Mouse (Mus musculus) heart, embryonic 12.5 days (tissue): ENCODE results near the gene Preb. TPM values are rescaled to one million over a fixed set of nuclear protein-coding genes. Genes with fewer than 3 reads are reported as not detected.

Experiments used
- ATAC-seq: fragments of 200-750 bp; cut with Nextera tagmentation; 2 replicates; pipeline ENCODE4 v1.8.0; 2017; ENCODE audit warnings: moderate TSS enrichment, moderate library complexity; ENCODE audit not compliant: insufficient number of reproducible peaks, low FRiP score
- H3K27ac ChIP-seq: fragments of 300-500 bp; sonication (generic); 2 replicates; pipeline ENCODE4 v1.5.1; 2016; ENCODE audit warnings: mild to moderate bottlenecking, moderate library complexity; ENCODE audit not compliant: poor library complexity, severe bottlenecking
- H3K27me3 ChIP-seq: fragments of 300-500 bp; sonication (generic); replicated peaks from 2 replicates; pipeline ENCODE4 v1.6.1; 2016; ENCODE audit warnings: mild to moderate bottlenecking, moderate library complexity
- H3K36me3 ChIP-seq: fragments of 300-500 bp; sonication (generic); 2 replicates; pipeline ENCODE4 v1.6.1; 2016; ENCODE audit warnings: mild to moderate bottlenecking, moderate library complexity
- H3K4me1 ChIP-seq: fragments of 300-500 bp; sonication (generic); replicated peaks from 2 replicates; pipeline ENCODE4 v1.6.1; 2016; ENCODE audit warnings: mild to moderate bottlenecking
- H3K4me2 ChIP-seq: fragments of 300-500 bp; sonication (generic); 2 replicates; pipeline ENCODE4 v1.6.1; 2016; ENCODE audit warnings: mild to moderate bottlenecking, moderate library complexity
- H3K4me3 ChIP-seq: fragments of 300-500 bp; sonication (generic); 2 replicates; pipeline ENCODE4 v1.5.1; 2016; ENCODE audit warnings: mild to moderate bottlenecking
- H3K9ac ChIP-seq: fragments of 300-500 bp; sonication (generic); 2 replicates; pipeline ENCODE4 v1.6.1; 2016; ENCODE audit warnings: mild to moderate bottlenecking, moderate library complexity
- H3K9me3 ChIP-seq: fragments of 300-500 bp; sonication (generic); replicated peaks from 2 replicates; pipeline ENCODE4 v1.6.1; 2016; ENCODE audit warnings: mild to moderate bottlenecking, moderate library complexity
- WGBS: fragments of 180-500 bp; shearing (Covaris S2); methylation state at CpG from one replicate; pipeline ENCODE4 v1.1.7; 2016; 5-methylcytosine and 5-hydroxymethylcytosine counted together
- polyA plus RNA-seq: library from polyadenylated mRNA; unstranded; fragments of >200 nt; fragmentation: Nextera tagmentation; extraction: Ambion mirVana; gene quantifications from 2 replicates; pipeline ENCODE4 v1.2.1, GENCODE M21; 2016

The Preb gene
- polyA plus RNA-seq, 1 experiment from 2014 or later, result 86.0 TPM

DNA sequence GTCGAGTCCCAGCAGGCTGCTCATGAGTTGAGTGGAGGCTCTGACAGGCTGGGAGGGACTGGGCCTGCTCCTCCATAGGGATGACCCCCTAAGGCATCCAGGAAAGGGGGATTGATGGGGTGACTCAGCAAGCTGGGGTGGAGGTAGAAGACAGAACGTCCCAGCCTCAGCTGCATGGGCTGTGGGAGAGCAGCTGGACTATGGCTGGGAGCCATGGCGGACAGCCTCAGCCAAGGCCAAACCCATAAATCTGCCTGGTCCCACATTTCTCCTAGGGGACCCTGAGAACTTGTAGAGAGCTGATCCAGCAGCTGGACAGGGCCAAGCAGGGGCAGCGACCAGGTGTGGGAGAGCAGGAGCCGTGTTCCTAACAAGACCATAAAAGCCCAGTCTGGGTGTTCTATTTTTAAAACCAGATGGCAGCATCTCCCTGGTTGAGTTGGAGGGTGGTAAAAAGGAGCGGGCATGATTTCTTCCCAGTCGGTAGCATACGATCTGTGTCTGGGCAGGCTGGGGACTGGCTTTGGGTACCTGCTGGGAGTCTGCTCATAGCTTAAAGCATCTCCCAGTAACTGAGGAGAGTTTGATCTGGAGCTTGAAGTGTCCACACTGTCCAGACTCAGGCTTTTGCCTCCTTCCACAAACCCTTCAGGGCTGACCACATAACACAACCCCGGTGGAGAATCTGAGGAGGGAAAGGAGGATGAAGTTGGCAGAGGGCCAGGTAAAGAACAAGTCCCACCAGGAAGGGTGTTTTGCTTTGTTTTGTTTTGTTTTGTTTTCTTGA lies 14.9 kb upstream of the Preb start:
- Histone ChIP-seq H3K4me3 (no peak overlapping the region), H3K27ac (no peak overlapping the region), H3K4me1 (peaks cover 8% of the 10 kb centered on the region), H3K9ac (no peak overlapping the region), H3K4me2 (no peak overlapping the region), H3K36me3 (no peaks in the 10 kb centered on the region), H3K9me3 (no peaks in the 10 kb centered on the region), H3K27me3 (0 out of 2 replicates have a peak, but pooled peaks cover 1% of the 10 kb centered on the region)
- no peak for ATAC-seq
- 59% methylated on average over 9 of the region's 9 CpGs for WGBS

DNA sequence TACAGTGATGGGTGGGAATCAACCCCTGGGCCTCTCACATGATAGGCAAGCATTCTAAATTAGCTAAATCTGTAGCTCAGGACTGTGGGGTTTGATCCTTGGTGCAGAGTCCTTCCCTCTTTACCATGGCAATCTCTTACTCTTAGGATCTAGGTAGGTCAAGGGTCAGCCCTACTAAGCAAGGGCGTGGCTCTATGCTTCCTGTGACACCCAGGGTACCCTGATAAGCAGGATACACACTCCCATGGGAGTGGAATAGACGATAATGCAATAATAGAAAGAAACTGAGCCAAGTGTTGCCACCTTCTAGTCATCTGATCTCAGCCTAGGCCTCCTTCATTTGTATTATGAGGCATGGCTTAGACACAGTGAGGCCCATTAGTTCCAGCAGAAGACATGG lies 9.3 kb upstream of the Preb start:
- Histone ChIP-seq H3K4me2 (no peak overlapping the region), H3K9me3 (no peaks in the 10 kb centered on the region), H3K4me1 (no peaks in the 10 kb centered on the region), H3K36me3 (no peaks in the 10 kb centered on the region), H3K27ac (no peak overlapping the region), H3K9ac (no peak overlapping the region), H3K27me3 (0 out of 2 replicates have a peak, but pooled peaks cover 7% of the 10 kb centered on the region), H3K4me3 (no peak overlapping the region)
- no peak for ATAC-seq
- WGBS, result 67% methylated on average over 2 of the region's 2 CpGs

DNA sequence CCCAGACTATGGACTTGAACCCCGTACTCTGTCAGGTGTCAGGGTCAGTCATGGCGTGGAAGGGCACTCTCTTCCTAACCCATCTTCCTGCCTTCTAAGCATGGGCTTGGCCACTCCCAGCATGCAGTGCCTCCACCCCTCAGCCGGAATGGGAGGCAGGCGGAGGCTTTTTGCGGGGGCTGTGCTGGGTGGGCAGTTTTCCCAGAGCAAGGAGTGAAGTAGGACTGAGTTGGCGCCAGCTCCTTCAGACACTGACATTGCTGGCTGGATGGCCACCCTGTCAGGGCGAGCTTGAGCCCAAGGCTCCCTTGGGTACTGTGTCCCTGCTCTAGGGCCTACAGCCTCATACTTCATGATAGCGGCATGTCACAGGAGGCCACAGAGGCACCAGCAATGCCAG lies 8.3 kb upstream of the Preb start, which contains the start of gene Tcf23:
Tcf23 (plus strand) TSS at position 247 of the 400 bp plus-strand sequence.
- 63% methylated on average over 8 of the region's 8 CpGs for WGBS
- Histone ChIP-seq H3K4me3 (no peak within 1 kb of the TSS), H3K36me3 (no peaks in the 10 kb centered on the region), H3K27ac (no peak within 1 kb of the TSS), H3K27me3 (0 out of 2 replicates have a peak, but pooled peaks cover 7% of the 10 kb centered on the region), H3K9ac (no peak within 1 kb of the TSS), H3K4me2 (no peak within 1 kb of the TSS), H3K9me3 (0 out of 2 replicates have a peak, but pooled peaks cover 3% of the 10 kb centered on the region), H3K4me1 (no peaks in the 10 kb centered on the region)
- ATAC-seq, result no peak

DNA sequence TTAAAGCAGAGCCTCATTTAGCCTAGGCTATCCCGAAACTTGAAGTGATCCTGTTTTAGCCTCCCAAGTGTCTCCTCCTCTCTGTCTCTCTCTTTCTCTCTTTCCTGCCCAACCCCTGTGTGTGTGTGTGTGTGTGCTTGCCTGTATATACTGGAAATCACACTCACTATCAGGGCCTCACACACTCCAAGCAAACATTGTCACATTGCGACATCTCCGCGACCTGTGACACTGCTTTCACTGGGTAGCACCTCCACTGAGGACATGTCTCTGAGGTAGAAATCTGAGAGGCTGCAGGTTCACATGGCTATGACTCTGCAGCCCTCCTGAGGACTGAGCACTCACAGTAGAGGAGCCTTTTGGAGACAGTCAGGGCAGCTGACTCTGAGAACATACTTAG lies 6.0 kb upstream of the Preb start:
- Histone ChIP-seq H3K27ac (no peak overlapping the region), H3K4me3 (no peak overlapping the region), H3K4me2 (no peak overlapping the region), H3K9ac (no peak overlapping the region), H3K9me3 (0 out of 2 replicates have a peak, but pooled peaks cover 3% of the 10 kb centered on the region), H3K27me3 (0 out of 2 replicates have a peak, but pooled peaks cover 7% of the 10 kb centered on the region), H3K36me3 (no peaks in the 10 kb centered on the region), H3K4me1 (no peaks in the 10 kb centered on the region)
- no peak for ATAC-seq
- WGBS, result 78% methylated on average over 4 of the region's 4 CpGs

DNA sequence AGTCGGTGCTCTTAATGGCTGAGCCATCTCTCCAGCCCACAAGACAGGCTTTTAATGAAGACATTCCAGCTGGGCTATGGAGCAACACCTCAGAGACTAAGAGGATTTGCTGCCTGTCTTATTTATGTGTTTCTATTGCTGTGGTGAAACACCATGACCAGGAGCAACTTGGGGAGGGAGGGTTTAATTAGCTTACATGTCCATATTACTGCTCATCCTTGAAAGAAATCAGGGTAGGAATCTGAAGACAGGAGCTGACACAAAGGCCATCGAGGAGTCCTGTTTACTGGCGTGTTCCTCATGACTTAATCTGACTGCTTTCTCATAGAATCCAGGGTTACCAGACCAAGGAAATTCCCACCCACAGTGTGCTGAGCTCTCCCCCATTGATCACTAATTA lies 3.8 kb upstream of the Preb start:
- H3K9ac ChIP-seq, result no peak overlapping the region
- peaks cover 7% of the 10 kb centered on the region for H3K4me1 ChIP-seq
- H3K4me2 ChIP-seq, result no peak overlapping the region
- 0 out of 2 replicates have a peak, but pooled peaks cover 3% of the 10 kb centered on the region for H3K27me3 ChIP-seq
- WGBS, result 72% methylated on average over 3 of the region's 3 CpGs
- H3K9me3 ChIP-seq, result 0 out of 2 replicates have a peak, but pooled peaks cover 3% of the 10 kb centered on the region
- H3K27ac ChIP-seq, result no peak overlapping the region
- H3K36me3 ChIP-seq, result no peaks in the 10 kb centered on the region
- H3K4me3 ChIP-seq, result no peak overlapping the region
- no peak for ATAC-seq

DNA sequence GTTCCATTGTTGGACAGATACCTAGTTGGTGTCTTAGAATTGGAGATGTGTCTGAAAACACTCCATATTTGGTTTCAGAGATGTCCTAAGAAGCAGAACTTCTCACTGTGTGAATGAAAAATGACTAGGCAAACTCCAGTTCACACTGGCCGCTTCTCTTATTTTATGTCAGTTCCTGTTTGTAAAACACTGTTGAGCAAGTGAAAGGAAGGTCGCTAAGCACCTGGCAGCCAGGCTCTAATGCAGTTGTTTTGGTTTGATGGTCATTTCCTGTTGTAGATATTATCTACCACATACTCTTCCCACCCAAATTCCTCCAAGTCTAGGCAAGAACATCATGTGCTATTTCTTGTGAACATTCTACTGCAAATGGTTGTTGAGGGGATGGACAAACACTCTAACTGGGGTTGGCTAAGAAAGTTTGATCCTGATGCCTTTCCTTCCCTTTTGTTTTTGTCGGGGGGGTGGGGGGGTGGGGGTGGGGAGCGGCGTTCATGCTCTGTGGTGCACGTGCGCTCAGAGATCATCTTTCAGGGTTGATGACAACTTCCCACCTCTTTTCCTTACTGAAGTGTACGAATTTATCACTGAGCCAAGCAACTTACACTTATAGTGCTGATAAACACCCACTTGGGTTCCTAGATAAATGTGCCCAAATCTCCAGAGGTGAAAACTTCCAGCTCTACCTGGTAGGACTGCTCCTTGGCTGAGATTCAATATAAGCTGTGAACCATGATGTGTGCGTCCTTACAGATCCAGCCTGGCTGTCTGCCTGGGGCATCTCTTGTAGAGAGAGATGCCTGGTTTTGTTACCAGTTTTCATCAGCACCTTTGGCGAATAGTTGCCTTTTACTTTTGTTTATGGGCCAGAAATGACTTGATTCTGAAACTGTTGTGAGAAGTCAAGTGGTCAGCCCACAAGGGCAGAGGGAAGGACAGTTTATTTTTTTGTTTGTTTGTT lies 1.7 kb upstream of the Preb start:
- peaks cover 22% of the 10 kb centered on the region for H3K4me1 ChIP-seq
- H3K9ac ChIP-seq, result no peak overlapping the region
- no peak for ATAC-seq
- H3K36me3 ChIP-seq, result peaks cover 15% of the 10 kb centered on the region
- H3K9me3 ChIP-seq, result 0 out of 2 replicates have a peak, but pooled peaks cover 3% of the 10 kb centered on the region
- H3K4me3 ChIP-seq, result no peak overlapping the region
- no peak overlapping the region for H3K4me2 ChIP-seq
- no peak overlapping the region for H3K27ac ChIP-seq
- 46% methylated on average over 10 of the region's 10 CpGs for WGBS
- 0 out of 2 replicates have a peak, but pooled peaks cover 3% of the 10 kb centered on the region for H3K27me3 ChIP-seq

DNA sequence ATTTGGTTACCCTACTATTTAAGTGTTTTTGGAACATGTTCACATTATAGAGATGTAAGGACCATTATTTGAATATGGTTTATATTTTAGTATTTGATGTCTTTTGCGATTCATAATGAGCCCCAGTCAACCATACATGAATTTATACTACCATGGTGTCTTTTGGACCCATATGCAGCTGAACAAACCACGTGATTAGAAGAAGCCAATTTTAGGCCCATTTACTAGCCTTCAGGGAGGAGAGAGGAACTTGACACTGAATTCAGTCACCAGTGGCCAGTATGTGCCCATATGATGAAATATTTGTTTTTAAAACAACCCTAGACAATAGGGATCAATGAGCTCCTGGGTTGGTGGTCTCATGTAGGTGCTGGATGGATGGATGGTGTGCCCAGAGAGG lies 653 bp upstream of the Preb start:
- H3K4me2 ChIP-seq, result peak overlapping the region; percentile 93
- ATAC-seq, result no peak
- 91% methylated on average over 2 of the region's 2 CpGs for WGBS
- H3K27ac ChIP-seq, result no peak overlapping the region
- H3K4me3 ChIP-seq, result no peak overlapping the region
- H3K4me1 ChIP-seq, result peaks cover 22% of the 10 kb centered on the region
- H3K36me3 ChIP-seq, result peaks cover 19% of the 10 kb centered on the region
- 0 out of 2 replicates have a peak, but pooled peaks cover 3% of the 10 kb centered on the region for H3K9me3 ChIP-seq
- H3K9ac ChIP-seq, result no peak overlapping the region
- H3K27me3 ChIP-seq, result no peaks in the 10 kb centered on the region

DNA sequence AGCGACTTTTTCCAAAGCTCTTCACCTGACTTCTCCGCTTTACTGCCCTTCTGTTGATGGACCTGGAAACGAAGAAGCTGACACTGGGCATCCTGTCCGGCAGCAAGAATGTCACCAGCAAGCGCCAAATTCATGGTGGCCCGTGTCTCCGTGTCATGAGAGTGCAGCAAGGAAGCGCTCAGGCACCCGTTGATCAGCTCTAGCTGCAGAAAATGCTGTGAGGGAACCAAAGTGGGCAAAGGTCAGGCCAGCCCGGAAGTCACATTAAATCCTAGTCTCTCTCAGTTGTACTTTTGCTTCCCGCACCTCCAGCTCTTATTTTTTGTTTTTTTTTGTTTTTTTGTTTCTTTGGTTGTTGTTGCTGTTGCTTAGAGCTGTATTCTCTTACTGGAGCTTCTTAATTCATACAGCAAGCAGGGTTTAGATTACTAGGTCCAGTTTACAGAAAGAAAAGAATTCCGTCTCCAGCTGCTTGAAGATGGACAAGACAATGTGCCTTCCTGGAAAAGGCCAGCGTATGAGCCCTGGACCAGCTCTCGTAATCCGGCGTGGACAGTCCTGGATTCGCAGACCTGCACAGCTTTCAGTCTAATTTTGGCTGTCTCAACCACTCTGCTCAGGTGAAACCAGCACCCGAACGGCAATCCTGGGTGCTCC lies 835 bp downstream of the Preb start:
- H3K36me3 ChIP-seq, result peaks cover 34% of the 10 kb centered on the region
- peak overlapping the region; percentile 93 for H3K4me2 ChIP-seq
- peak overlapping the region; percentile 92 for H3K9ac ChIP-seq
- H3K27me3 ChIP-seq, result no peaks in the 10 kb centered on the region
- WGBS, result 38% methylated on average over 19 of the region's 19 CpGs
- peak overlapping the region; percentile 88 for H3K27ac ChIP-seq
- H3K4me3 ChIP-seq, result peak overlapping the region; percentile 85
- H3K9me3 ChIP-seq, result 0 out of 2 replicates have a peak, but pooled peaks cover 3% of the 10 kb centered on the region
- no peak for ATAC-seq
- H3K4me1 ChIP-seq, result peaks cover 22% of the 10 kb centered on the region

DNA sequence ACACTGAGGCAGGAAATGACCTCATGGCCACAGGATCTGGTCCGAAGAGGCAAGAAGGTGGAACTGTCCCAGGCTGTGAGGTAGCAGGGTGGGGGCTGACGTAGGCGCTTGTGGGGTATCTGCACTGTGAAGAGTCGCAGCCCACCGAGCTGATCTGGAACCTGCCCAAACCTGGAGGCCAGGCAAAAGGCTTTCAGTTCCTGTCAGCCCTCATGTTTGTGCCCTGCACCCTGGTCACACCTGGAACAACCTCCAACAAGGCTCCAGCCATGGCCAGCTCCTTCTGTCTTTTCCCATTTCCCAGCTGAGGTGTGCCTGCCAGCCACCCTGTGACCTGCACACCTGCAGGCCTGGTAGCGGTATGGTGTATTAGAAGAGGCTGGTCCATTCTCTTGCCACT lies 2.3 kb downstream of the Preb start:
- 88% methylated on average over 6 of the region's 6 CpGs for WGBS
- Histone ChIP-seq H3K27me3 (no peaks in the 10 kb centered on the region), H3K36me3 (peaks cover 48% of the 10 kb centered on the region)

DNA sequence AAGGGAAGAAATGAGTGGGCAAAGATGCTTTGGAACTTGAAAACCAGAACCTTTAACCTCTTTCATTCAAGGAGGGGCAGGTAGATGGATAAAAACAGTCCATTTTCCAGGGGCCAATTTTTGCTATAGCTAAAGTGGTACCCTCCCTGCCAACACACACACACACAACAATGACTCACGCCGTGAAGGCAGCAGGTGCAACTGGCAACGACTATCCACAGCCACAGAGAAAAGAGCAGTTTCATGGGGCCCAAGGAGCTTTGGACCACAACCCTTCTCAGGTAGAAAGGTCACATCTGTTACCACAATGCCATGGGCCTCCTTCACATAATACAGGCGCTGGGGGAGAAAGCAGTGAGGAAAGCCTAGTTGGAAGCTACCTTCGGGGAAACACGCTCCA lies 4.4 kb downstream of the Preb start:
- Histone ChIP-seq H3K4me2 (no peak overlapping the region), H3K4me1 (peaks cover 24% of the 10 kb centered on the region), H3K4me3 (no peak overlapping the region), H3K36me3 (peaks cover 61% of the 10 kb centered on the region), H3K9me3 (no peaks in the 10 kb centered on the region), H3K27ac (no peak overlapping the region), H3K9ac (no peak overlapping the region), H3K27me3 (no peaks in the 10 kb centered on the region)
- ATAC-seq, result no peak
- 91% methylated on average over 6 of the region's 6 CpGs for WGBS

More for the DNA sequence above, 2.3 kb downstream of the Preb start:
- H3K4me1 ChIP-seq, result peaks cover 22% of the 10 kb centered on the region
- H3K9me3 ChIP-seq, result no peaks in the 10 kb centered on the region
- no peak for ATAC-seq
- H3K4me2 ChIP-seq, result no peak overlapping the region
- H3K27ac ChIP-seq, result no peak overlapping the region
- H3K4me3 ChIP-seq, result no peak overlapping the region
- no peak overlapping the region for H3K9ac ChIP-seq
